Mouse (Mus musculus): ENCODE data around the gene Miga2. TPM values are rescaled to one million over a fixed set of nuclear protein-coding genes. Genes with fewer than 3 reads are reported as not detected.
A peak's percentile ranks its signal among the peaks of the same experiment; 100 is the strongest.

Gene Miga2
- polyA plus RNA-seq (2015; fragmentation: Nextera tagmentation; extraction: Ambion mirVana): 7.6 and 10.6 TPM in 2 replicates

DNA sequence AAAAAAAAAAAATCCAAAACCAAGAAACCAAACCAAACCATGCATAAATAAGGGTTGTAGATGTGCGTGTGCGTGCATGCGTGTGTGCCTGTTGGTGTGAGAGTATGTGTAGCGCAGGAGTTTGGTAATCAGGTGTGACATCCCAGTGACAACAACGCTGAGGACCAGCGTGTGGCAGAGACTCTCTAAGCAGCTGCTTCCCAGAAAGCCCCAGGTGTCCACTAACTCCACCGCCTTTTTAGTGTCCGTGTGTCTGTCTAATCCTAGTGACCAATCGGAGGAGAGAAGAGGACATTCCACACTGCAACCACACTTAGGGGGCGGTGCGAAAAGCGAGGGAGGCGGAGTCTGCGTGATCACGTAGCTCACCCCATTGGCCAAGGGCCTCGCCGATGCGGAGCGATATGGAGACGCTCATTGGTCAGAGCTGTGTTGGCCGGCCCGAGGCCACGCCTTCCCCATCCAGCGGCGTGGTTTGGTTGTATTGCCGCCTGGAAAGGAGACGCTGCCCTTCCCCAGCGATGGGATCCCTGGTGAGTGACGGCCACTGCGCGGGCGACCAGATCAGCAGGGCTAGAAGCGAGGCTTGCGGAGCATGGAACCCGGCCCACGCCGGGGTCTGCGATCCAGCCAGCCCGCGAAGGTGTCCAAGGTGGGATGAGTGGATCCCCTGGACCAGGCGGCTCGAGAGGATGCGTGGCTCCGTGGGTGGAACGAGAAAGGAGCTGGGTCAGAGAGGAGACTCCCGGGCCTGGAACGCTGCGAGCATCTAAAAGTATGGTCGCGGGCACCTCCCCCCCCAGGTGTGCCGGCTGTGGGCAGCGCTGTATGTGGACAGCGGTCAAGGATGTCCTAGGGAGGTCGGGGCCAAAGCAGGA lies at the start of gene Miga2:
TSS of gene Miga2 (plus strand) at position 461 of the 878 bp plus-strand sequence.
- peak; percentile 96 for DNase-seq (ENCODE audit: low spot score)

DNA sequence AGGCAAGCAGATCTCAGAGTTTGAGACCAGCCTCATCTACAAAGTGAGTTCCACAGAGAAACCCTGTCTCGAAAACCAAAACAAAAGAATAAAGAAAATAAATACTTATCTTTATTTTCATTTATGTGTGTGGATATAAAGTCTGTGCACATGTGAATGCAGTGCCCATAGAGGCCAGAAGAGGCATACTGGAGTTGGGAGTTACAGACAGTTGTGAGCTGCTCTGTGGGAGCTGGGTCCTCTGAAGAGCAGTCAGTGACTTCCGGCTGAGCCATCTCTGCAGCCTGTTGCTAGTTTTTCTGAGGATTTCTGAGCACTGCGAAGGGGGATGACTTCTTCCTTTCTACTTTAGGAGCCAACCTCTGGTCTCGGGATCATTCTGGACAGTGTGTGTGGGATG lies 47.9 kb upstream of the Miga2 start:
- DNase-seq (ENCODE audit: low spot score): no peak

DNA sequence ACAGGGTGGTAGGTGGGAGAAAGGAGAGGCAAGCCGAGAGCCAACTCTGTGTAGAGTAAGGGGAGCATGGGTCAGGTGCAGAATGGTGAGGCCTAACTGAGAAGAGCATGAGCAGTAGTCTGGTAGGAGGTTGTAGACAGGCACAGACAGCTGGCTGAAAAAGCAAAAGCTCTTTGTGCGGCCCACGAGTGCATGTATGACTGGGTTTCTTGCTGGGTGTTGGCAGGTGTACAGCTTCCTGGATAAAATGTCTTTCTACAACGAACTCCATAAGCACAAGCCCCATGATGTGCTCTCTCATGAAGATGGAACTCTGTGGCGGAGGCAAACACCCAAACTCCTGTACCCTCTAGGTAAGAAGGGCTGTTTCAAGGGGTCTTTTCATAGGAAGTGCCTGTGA lies 47.1 kb upstream of the Miga2 start:
- no peak for DNase-seq (ENCODE audit: low spot score)

DNA sequence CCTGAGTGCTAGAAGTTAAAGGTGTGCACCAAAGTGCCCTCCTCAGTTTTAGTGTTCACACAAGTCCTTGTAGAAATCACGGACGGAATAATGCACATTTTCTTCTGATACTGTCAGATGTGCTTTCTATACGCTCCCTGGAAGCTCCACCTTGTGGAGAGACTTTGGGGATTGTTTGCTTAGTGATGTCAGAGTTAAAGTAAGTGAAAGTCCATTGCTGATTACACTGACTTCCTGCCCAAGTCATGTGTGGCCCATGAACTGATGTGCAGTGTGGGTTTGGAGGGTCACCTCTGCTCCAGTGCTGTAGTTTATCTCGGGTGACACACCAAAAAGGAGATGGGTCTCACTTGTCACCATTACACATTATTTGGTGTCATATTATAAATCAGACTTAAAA lies 44.8 kb upstream of the Miga2 start:
- no peak for DNase-seq (ENCODE audit: low spot score)

DNA sequence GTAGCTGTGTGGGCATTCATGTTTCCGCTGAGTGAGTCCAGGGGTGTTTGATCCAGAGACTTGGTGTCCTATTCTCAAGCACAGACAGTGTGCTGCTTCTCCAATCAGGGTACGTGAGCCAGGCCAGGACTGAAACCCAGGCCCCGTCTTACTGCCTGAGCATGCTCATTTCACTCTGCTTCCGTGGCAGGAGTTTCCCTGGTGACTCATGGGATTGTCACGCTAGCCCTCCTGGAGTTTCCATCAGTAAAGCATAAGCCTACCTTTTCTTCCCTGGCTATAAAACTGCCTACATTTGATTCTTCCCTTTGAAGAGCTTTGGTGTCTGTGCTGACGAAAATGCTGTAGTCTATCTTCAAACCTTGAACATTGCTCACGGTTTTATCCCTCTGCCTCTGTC lies 40.9 kb upstream of the Miga2 start:
- no peak for DNase-seq (ENCODE audit: low spot score)

DNA sequence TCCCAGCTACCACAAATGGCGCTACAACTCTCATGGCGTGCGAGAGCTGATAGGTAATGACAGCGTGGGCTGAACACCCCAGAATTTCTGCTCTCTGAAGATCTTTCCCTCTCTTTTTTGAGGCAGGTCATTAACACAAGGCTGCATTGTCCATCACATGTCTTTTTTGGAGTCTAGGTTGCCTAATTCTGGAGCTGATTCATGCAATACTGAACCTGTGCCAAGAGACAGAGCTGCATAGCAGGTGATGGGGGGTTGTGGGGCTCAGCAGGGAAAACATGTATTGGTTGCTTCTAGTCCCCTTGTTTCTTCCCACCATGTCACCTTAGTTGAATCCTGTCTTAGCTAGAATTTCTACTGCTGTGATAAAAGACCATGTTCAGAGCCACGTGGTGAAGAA lies 38.7 kb upstream of the Miga2 start:
- no peak for DNase-seq (ENCODE audit: low spot score)

DNA sequence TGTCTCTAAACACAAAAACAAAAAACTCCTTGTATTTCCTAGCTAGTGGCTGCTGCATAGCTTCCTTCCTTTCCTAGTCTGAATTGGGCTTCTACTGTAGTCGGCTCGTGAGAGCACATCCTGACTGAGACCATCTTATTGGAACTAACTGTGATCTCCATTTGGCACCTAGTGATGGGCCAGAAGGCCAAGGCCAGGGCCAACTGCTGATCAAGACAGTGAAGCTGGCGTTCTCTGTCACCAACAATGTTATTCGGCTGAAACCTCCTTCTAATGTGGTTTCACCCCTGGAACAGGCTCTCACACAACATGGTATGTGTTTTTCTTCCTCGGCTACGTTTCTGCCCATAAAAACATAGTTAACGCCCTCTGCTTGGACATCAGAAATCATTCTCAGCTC lies 36.8 kb upstream of the Miga2 start:
- DNase-seq (ENCODE audit: low spot score): no peak

DNA sequence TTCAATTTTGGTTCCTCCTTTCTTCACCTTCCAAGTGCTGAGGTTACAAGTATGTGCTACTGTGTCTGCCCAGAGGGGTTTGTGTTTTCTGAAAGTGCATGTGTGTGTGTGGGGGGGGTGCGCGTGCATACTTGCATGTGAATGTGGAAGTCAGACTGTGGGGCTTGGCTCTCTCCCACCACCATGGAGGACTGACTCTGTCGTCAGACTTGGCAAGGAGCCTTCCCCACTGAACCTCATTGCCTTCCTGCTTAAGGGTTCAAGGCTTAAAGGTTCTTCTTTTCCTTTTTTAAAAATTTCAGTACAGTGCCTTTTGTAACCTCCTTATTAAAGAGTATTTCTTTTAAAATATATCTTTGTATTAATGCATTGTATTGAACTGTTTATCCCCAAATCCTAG lies 35.2 kb upstream of the Miga2 start:
- DNase-seq (ENCODE audit: low spot score): no peak

DNA sequence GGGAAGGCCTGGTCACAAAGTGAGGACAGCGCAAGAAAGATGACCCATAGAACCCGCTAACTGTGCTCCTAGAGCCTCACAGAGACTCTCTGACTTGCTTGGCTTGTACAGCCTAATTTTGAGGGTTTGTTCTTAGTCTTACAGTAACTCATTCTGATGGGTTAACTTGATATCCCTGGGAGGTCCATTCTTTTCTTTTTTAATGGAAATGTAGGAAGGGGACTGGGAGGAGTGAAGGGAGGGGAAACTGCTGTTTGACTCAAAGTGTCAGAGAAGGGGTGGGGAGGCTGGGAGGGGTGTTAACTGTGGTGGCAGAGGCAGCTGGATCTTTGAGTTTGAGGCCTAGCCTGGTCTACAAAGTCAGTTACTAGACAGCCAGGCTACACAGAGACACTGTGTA lies 28.7 kb upstream of the Miga2 start:
- DNase-seq (ENCODE audit: low spot score): no peak

DNA sequence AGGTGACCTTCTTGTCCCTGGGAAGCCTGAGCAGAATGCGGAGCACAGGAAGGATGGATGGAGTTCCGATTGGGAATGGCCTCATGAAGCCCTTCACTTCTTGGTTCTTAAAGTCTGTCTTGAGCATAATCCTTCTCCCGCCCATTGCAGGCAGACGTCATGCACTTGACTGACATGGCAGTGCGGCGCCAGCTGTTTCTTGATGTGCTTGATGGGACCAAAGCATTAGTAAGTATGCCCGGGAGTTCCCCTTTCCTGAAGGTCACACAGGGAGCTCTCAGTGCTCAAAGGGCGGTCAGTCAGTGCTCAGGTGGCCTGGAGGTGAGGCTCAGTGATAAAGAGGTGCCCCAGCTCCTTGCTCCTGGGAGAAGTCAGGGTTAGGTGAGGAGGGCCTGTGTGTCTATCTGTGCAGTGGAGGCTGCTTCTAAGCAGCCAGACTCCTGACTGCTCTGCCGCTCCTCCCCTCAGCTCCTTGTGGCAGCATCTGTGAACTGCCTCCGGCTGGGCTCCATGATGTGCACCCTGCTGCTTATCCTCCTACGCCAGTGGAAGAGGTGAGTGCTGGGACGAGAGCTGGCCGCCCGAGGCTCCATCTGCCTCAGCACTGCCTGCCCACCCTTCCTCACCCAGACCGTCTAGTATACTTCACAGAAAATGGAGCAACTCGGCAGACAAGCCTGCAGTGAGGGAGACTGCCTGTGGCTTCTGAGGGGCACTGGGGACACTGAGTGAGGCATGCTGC lies 27.7 kb upstream of the Miga2 start:
- DNase-seq (ENCODE audit: low spot score): no peak

DNA sequence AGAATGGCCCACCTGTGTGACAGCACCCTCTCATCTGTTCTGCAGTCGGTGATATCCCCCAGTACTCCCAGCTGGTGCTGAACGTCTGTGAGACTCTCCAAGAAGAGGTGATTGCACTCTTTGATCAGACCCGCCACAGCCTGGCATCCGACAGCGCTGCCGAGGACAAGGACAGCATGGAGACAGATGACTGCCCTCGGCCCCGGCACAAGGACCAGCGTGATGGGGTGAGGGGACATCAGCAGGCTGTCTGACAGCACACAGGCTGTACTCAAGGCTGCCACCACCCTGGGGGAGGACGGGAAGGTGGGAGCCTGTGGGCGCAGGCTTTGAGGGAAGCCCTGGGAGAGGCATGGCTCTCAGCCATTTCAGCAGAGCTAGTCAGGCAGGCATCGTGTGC lies 26.9 kb upstream of the Miga2 start:
- DNase-seq (ENCODE audit: low spot score): no peak

DNA sequence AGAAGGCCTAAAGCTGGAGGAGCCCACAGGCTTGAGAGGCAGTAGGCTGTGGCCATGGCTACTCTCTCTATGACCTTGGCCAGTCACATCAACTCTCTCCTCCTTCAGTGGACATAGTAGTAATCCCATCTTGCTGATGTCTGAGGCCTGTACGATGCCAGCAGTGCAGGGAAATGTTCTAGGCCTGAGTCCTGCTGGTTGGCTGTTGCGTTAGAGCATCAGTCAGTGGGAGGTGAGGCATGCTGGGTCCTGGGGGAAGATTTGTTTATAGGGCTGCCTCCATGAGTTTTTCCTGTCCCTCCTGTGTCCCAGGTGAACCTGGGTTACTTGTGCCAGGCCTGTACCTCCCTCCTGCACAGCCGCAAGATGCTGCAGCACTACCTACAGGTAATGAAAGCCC lies 22.0 kb upstream of the Miga2 start:
- no peak for DNase-seq (ENCODE audit: low spot score)

DNA sequence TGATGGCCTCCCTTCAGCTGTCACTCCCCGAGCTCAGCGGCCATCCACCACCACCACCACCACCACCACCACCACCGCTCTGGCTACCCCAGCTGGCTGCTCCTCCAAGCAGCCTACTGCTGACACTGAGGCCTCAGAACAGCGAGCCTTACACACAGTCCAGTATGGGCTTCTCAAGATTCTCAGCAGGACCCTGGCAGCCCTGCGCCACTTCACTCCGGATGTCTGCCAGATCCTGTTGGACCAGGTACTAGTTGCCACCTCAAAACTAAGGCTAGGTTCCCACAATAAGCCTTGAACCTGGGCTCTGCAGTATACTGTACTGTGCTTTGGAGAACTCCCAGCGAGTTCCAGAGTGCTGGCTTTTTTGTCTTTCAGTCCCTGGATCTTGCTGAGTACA lies 21.5 kb upstream of the Miga2 start:
- DNase-seq (ENCODE audit: low spot score): no peak

DNA sequence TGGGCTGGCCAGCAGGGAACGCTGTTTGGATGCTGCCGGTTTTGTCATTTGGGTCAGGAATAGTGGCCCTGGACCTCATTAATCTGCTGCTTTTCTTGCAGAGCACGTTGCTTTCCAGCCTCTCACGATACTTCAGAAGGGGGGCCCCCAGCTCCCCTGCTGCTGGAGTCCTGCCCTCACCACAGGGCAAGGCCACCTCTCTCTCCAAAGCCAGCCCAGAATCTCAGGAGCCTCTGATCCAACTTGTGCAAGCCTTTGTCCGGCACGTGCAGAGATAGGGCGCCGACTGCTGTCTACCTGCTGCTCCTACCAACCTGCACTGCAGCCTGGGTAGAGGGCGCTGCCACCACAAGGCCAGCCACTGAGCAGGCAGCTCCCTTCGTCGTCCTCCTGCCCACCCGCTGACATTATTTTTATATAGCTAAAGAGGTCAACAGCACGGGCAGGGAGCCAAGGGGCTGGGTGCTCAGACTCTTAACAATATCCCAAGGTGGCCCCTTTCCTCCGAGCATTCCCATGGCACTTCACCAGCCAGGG lies 20.4 kb upstream of the Miga2 start:
- no peak for DNase-seq (ENCODE audit: low spot score)

DNA sequence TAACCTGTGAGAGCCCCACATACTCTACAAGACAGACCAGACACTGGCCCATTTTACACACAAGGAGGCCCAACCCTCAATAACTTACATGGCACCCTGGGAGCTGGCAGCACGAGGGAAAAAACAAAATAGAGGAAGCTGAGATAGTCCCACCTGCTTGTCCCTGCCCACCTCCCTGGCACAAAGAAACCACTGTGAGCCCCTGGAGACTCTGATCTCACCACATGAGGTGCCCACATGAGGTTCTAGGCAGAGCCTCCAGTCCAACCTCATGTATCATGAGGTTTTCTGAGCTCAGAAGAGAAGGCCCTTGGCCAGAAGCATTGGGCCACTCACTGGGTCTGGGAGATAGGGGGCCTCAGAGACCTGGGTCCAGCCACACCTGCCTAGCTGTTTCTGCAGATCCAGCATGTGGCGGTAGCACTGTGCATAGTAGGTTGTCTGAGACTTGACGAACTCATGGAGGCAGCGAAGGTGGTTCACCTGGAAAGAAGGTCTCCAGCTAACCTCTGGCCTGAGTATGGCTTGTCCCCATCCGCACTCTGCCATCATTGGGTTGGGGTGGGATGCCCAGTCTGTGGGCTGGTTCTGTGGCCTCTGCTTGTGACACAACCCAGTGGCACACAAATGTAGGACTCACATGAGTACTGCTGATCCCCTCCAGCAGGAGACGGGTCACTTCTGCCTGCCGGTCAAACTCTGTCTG lies 17.9 kb upstream of the Miga2 start:
- DNase-seq (ENCODE audit: low spot score): no peak

DNA sequence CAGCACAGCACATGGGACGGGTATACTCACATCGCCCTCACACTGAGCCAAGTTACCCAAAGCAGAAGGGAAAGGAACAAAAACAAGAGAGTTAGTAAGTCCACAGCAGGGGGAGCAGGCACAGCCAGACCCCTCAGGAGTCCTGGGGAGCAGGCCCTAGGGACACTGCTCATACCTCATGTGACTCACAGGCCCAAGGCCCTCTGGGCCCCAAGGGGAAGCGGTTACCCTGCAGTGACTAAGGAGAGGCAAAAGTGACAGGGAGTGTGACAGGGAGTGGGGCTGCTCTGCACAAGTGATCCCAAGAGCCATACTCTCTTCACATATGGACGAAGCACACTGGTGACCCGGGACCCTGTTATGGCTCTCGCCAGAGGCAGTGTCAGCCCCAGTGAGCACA lies 14.8 kb upstream of the Miga2 start:
- no peak for DNase-seq (ENCODE audit: low spot score)

DNA sequence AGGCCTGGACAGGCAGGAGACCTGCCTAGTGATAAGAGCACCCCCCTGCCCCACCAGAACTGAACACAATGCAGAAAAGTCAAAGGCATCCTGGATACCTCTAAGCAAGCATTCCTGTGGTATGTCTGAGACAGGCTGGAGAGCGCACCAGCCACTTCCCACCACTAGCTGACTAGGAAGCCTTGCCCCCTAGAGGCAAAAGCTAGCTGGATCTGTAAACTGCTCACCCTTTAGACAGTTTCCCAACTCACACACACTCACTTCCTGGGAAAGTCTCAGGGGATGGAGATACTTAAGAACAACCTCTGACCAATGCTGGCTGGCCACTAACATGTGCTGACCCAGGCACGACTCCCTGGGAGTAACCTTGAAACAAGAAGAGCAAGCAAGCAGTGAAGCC lies 12.9 kb upstream of the Miga2 start:
- DNase-seq (ENCODE audit: low spot score): no peak

DNA sequence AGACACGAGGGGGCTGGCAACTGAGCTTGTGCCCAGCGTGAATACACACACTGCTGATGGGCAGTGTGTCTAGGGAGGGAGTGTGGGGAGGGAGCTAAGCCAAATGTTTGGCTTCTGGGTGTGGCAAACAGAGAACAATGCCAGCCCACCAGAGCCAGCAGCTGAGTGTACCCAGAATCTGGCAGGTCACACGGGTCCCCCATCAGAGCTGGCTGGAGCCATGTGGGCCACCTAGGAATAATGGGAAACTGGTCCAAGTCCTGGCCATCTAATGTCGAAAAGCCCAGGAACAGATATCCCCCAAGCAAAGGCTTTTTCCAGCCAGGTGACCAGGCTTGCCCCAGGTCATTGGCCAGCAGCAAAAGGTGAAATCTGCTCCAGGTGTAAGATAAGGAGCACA lies 8.2 kb upstream of the Miga2 start:
- no peak for DNase-seq (ENCODE audit: low spot score)

DNA sequence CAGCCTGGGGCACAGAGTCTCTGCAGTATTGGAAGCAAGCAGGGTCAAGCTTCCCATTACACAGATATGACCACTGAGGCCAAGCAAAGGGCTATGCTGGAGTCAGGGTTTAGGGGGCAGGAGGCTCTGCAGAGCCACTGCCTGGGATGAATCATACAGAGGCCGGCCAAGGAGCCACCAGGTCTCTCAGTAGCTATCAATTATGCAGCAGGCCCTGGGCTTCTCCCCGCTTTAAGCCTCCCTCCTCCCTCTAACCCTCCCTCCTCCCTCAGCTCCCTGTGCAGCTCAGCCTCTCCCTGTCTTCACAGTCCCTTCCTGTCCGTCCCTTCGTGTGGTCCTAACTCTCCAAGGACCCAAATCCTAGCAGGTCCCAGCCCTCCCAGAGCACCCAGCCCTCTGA lies 7.8 kb upstream of the Miga2 start:
- no peak for DNase-seq (ENCODE audit: low spot score)

DNA sequence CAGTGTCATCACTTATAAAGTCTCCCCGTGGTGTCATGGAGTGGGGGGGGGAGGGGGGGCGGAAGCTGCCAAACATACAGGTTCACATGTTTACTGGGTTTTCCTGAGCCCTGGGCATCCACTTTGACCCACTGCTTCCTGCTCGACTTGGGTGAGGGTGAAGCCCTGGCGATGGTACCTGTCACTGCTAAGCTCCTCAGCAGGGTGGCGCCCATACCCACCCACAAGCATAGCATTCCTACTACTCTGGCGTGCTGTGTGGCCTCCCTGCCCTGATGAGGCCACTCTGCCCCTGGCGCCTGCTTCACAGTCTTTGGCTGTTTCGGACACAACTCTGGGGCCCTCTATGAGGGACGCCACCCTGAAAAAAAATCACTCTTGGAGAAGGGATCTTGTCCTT lies 7.1 kb upstream of the Miga2 start:
- no peak for DNase-seq (ENCODE audit: low spot score)

DNA sequence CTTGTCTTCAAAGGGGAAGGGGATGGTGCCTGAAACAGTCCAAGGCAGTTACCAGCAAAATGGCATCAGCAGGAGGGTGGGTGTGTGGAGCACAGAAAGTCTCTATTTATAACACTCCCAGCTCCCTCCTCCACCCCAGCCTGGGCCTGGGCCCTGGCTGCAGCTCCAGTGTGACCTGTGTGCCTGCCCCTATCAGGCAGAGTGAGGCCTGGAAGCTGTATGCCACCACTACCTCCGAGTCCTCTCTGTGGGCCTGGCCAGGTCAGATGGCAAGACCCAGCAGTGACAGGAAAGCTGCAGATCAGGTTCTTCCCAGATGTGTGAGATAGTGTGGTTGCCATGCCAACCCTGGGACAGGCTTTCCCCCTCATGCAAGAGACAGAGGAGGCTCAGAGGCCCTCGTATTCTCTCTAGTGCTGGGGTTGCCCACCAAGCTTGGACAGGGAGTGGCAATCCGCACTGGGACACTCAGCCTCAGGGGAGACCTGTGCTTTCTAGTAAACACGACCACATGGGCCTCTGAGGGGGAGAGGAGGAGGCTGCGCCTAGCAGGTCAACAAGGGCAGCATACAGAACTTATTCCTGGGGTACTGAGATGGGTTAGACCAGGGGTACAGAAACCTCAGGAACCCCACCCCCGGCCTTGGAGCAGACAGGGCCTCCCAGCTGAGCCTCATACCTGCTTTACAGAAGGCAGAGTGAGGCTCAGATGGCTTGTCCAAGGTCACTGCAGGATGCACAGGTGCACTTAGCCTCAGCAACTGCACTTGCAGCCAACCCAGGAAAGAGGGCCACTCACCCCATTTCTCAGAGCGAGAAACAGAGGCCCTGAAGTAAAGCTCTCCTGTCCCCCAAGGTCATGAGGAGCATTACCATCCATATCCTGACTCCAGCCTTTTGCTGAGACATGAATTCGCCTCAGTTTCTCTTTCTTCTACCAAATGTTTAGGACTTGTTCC lies 6.2 kb upstream of the Miga2 start:
- DNase-seq (ENCODE audit: low spot score): peak; percentile 11

Data from thymus, postnatal 0 days (tissue).